Mouse (Mus musculus): ENCODE results near the gene Cdc14a.

DNA sequence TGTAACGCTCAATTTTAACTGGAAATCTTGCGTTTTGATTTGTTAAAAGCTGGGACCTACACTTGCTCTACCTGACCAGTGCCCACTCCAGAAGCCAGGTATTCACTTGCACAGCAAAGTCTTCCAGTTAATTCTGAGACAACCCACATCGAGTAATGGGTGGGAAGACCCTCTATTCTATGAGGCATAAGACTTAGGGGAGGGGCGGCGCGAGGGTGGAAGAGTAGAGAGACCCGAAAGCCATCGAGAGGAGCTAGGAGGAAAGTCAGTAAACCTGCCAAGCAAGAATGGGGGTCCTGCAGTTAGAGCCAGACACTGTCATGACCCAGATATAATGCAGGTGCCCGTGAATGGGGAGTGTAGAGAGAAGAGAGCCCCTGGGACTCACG, 96.2 kb downstream of the Cdc14a start:
- TF ChIP-seq E2F4 (IDR thresholded peaks at IDR 0.05; ENCODE audit: borderline replicate concordance, low read depth, low read length) (no peak), GATA1 (IDR thresholded peaks at IDR 0.05; ENCODE audit: low read depth, low read length) (no peak), CTCF (IDR thresholded peaks at IDR 0.05 in 2 of 3, conservative IDR thresholded peaks at IDR 0.05 in 1 of 3; ENCODE audit: control insufficient read depth in 1 of 3, insufficient read depth in 1 of 3, low read depth in 2 of 3, low read length in 3 of 3, poor library complexity in 1 of 3, severe bottlenecking in 1 of 3) (no peak), EP300 (IDR thresholded peaks at IDR 0.05; ENCODE audit: low read depth in 1 of 2, low read length in 2 of 2) (no peak), HCFC1 (IDR thresholded peaks at IDR 0.05; ENCODE audit: low read depth, low read length) (no peak), ZNF384 (IDR thresholded peaks at IDR 0.05; ENCODE audit: low read depth, low read length) (no peak), POLR2A (IDR thresholded peaks at IDR 0.05; ENCODE audit: control insufficient read depth in 1 of 2, insufficient read depth in 1 of 2, low read depth in 1 of 2, low read length in 2 of 2, poor library complexity in 1 of 2) (no peak), TCF12 (IDR thresholded peaks at IDR 0.05; ENCODE audit: low read depth, low read length) (no peak), POLR2AphosphoS2 (IDR thresholded peaks at IDR 0.05; ENCODE audit: low read length) (no peak), NELFE (IDR thresholded peaks at IDR 0.05; ENCODE audit: low read depth, low read length) (no peak), ZC3H11A (IDR thresholded peaks at IDR 0.05; ENCODE audit: low read depth, low read length) (no peak), ZMIZ1 (IDR thresholded peaks at IDR 0.05; ENCODE audit: low read depth, low read length) (no peak)
